Mouse (Mus musculus): Measurements from ENCODE around the gene Pou2f1. TPM values are rescaled to one million over a fixed set of nuclear protein-coding genes. Genes with fewer than 3 reads are reported as not detected.

Pou2f1 gene
- polyA plus RNA-seq, 1 experiment from 2014 or later: 10.2 TPM

DNA sequence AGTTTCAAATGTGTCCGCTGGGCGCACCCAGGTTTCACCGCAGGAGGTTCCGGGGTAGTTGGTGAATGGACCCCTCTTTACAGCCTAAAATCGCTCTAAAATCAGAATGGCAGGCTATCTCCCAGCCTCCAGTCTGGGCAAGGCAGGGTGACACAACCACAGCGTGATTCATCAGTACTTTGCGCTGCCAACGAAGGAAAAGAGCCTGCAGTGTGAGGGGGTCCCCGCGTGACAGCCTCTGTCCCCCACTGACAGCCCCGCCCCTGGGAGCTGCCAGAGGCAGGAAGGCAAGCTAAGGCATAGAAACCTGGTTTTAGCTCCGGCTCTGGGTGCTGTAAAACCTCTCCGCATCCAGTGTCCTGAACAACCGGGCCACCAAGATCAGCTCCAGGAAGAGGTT is 157.1 kb downstream of the Pou2f1 start:
- Histone ChIP-seq H3K27ac (ENCODE audit: low read length) (no peak overlapping the region), H3K4me3 (replicated peaks; ENCODE audit: low read length) (peak overlapping the region; percentile 56), H3K4me1 (ENCODE audit: control insufficient read depth, insufficient read depth, low read length) (peaks cover 11% of the 10 kb centered on the region; the same call in 1 of the 2 replicates), H3K9ac (ENCODE audit: low read length) (peak overlapping the region; percentile 70), H3K36me3 (ENCODE audit: control insufficient read depth, insufficient read depth, low read length) (no peaks in the 10 kb centered on the region), H3K4me2 (ENCODE audit: low read depth, low read length) (peak overlapping the region; percentile 100), H3K27me3 (ENCODE audit: control insufficient read depth, insufficient read depth, low read length) (peaks cover 14% of the 10 kb centered on the region; the same call in 1 of the 2 replicates), H3K9me3 (replicated peaks; ENCODE audit: control insufficient read depth, low read length) (no peaks in the 10 kb centered on the region)
- WGBS: 9% methylated on average over 14 of the region's 14 CpGs
- no peak for ATAC-seq (ENCODE audit: insufficient read depth, low FRiP score)

DNA sequence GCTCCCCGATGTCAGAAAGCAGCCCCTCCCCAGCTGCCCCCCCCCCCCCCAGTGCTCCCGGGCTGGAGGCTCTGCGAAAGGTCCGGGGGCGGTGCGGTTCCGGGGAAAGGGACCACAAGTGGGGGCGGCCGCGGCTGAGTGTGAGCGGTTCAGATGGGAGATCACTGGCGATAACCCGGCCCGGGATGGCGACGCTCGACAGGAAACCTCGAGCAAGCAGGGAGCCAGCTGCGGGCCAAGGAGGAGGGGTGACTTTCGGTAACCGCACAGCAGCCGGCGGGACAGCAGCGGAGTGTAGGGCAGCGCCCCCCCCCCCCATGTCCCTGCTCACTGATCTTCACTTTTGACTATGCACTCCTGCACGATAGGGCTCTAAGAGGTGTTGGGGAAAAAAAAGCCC is 157.5 kb downstream of the Pou2f1 start:
- no peaks in the 10 kb centered on the region for H3K36me3 ChIP-seq (ENCODE audit: control insufficient read depth, insufficient read depth, low read length)
- no peak for ATAC-seq (ENCODE audit: insufficient read depth, low FRiP score)
- peak overlapping the region; percentile 70 for H3K9ac ChIP-seq (ENCODE audit: low read length)
- peaks cover 8% of the 10 kb centered on the region; the same call in 1 of the 2 replicates for H3K4me1 ChIP-seq (ENCODE audit: control insufficient read depth, insufficient read depth, low read length)
- H3K4me3 ChIP-seq (replicated peaks; ENCODE audit: low read length): peak overlapping the region; percentile 56
- peak overlapping the region; percentile 100 for H3K4me2 ChIP-seq (ENCODE audit: low read depth, low read length)
- H3K27ac ChIP-seq (ENCODE audit: low read length): no peak overlapping the region
- H3K27me3 ChIP-seq (ENCODE audit: control insufficient read depth, insufficient read depth, low read length): peaks cover 14% of the 10 kb centered on the region; the same call in 1 of the 2 replicates
- H3K9me3 ChIP-seq (replicated peaks; ENCODE audit: control insufficient read depth, low read length): no peaks in the 10 kb centered on the region
- under 1% methylated on average over 26 of the region's 26 CpGs for WGBS

DNA sequence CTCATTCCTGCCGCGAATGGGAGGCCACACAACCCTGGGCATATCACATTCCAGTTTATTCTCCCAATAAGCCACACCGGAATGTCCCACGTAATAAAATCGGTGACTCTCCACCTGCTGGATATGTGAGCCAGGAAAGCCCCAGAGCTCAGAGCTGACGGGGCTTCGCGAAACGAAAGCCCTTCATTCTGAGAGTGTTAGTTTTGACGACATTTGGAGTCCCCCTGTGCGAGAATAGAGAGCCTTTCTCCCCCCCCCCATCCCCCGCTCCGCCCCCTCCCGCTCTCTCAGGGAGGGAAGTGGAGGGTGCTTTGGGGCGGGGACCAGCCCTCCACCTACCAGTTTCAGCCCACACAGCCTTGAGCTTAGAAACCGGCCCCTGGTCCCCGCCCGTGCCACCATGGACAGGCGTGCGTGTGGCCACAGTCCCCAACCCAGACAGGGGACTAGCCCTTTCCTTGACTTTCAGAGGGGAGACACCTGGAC is 158.0 kb downstream of the Pou2f1 start:
- H3K36me3 ChIP-seq (ENCODE audit: control insufficient read depth, insufficient read depth, low read length): no peaks in the 10 kb centered on the region
- H3K27me3 ChIP-seq (ENCODE audit: control insufficient read depth, insufficient read depth, low read length): peaks cover 14% of the 10 kb centered on the region; the same call in 1 of the 2 replicates
- no peaks in the 10 kb centered on the region for H3K9me3 ChIP-seq (replicated peaks; ENCODE audit: control insufficient read depth, low read length)
- H3K4me2 ChIP-seq (ENCODE audit: low read depth, low read length): peak overlapping the region; percentile 100
- WGBS: 3% methylated on average over 19 of the region's 20 CpGs
- H3K4me1 ChIP-seq (ENCODE audit: control insufficient read depth, insufficient read depth, low read length): peaks cover 7% of the 10 kb centered on the region; the same call in 1 of the 2 replicates
- H3K9ac ChIP-seq (ENCODE audit: low read length): peak overlapping the region; percentile 70
- H3K27ac ChIP-seq (ENCODE audit: low read length): no peak overlapping the region
- ATAC-seq (ENCODE audit: insufficient read depth, low FRiP score): peak; percentile 61; the same call in 1 of the 2 replicates
- H3K4me3 ChIP-seq (replicated peaks; ENCODE audit: low read length): peak overlapping the region; percentile 56

DNA sequence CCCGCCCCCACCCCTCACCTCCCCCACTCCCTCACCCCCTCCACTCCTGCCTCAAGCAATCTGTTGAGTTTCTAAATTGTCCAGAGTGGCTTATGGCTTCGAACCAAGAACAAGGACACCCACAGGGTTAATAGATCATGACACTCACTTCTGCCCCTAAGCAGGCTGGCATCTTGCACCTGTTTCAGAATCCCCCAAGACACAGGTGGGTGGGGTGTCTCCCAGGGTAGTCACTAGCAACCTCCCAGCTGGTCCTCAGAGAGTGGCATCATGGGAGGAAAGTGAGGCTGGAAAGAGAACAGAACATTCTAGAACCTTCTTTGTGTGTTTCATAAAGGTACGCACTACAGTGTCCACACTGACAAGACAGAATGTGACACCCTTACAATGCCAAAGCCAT is 158.9 kb downstream of the Pou2f1 start:
- Histone ChIP-seq H3K9ac (ENCODE audit: low read length) (no peak overlapping the region), H3K4me3 (replicated peaks; ENCODE audit: low read length) (no peak overlapping the region), H3K4me2 (ENCODE audit: low read depth, low read length) (no peak overlapping the region), H3K27me3 (ENCODE audit: control insufficient read depth, insufficient read depth, low read length) (peaks cover 17% of the 10 kb centered on the region; the same call in 1 of the 2 replicates), H3K36me3 (ENCODE audit: control insufficient read depth, insufficient read depth, low read length) (no peaks in the 10 kb centered on the region), H3K4me1 (ENCODE audit: control insufficient read depth, insufficient read depth, low read length) (peaks cover 3% of the 10 kb centered on the region; the same call in 1 of the 2 replicates), H3K27ac (ENCODE audit: low read length) (no peak overlapping the region), H3K9me3 (replicated peaks; ENCODE audit: control insufficient read depth, low read length) (no peaks in the 10 kb centered on the region)
- no peak for ATAC-seq (ENCODE audit: insufficient read depth, low FRiP score)
- 74% methylated on average over 3 of the region's 3 CpGs for WGBS

DNA sequence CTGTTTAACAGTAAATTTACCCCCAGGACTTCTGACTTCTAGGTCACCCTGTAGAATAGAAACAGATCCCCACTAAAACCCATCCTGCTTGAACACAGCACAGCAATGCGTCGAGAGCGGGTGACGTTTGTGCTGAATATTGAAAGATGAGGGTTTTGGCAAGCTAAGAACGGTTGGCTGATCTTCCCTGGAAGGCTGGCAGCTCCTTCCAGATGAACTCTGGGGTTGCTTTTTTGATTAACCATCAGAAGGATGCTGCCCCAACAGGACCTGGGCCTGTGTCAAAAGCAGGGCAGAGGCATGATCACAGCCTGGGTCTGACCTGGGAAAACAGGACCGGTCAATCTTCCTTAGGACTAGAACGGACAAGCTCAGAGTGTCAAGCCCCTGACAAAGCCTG is 160.3 kb downstream of the Pou2f1 start:
- peaks cover 17% of the 10 kb centered on the region; the same call in 1 of the 2 replicates for H3K27me3 ChIP-seq (ENCODE audit: control insufficient read depth, insufficient read depth, low read length)
- WGBS: 85% methylated on average over 7 of the region's 7 CpGs

DNA sequence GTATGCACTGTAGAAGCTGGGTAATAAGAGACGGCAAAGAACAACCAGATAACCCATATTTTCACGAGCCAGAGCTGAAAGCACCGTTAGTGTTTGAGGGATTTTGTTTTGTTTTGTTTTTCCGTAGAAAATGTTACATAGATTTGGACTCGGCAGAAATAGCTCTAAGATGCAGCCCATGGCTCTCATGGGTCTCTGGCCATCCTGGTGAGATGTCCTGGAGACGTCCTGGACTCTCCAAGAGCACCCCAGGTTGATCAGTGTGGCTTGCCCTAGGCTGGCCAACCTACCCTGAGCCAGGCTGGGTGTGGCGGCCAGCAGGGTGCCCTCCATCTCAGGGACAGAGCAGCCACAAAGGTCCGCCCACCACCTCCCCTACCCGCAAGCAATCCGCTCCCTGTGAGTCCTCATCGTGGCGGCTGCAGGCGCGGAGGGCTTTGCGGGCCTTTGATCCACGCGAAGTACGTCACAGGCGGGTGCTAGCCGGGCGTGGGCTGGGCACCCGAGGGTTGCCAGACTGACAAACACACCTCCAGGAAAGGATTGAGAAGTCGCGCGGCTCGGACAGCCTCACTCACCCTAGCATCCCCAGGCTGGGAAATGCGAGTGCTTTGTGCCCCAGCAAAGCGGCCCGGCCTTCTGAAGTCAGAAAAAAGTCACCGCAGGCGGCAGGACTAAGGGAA is 161.8 kb downstream of the Pou2f1 start:
- Histone ChIP-seq H3K27ac (ENCODE audit: low read length) (no peak overlapping the region), H3K4me2 (ENCODE audit: low read depth, low read length) (peak overlapping the region; percentile 58), H3K4me3 (replicated peaks; ENCODE audit: low read length) (peak overlapping the region; percentile 34), H3K4me1 (ENCODE audit: control insufficient read depth, insufficient read depth, low read length) (peaks cover 21% of the 10 kb centered on the region), H3K9ac (ENCODE audit: low read length) (peak overlapping the region; percentile 53; the same call in 1 of the 2 replicates), H3K9me3 (replicated peaks; ENCODE audit: control insufficient read depth, low read length) (no peaks in the 10 kb centered on the region), H3K36me3 (ENCODE audit: control insufficient read depth, insufficient read depth, low read length) (no peaks in the 10 kb centered on the region), H3K27me3 (ENCODE audit: control insufficient read depth, insufficient read depth, low read length) (peaks cover 12% of the 10 kb centered on the region; the same call in 1 of the 2 replicates)
- ATAC-seq (ENCODE audit: insufficient read depth, low FRiP score): 0 out of 2 replicates have a peak, but pooled peaks have one; percentile 27
- WGBS: 18% methylated on average over 31 of the region's 31 CpGs

More for the DNA sequence above, 160.3 kb downstream of the Pou2f1 start:
- H3K27ac ChIP-seq (ENCODE audit: low read length): no peak overlapping the region
- H3K9me3 ChIP-seq (replicated peaks; ENCODE audit: control insufficient read depth, low read length): no peaks in the 10 kb centered on the region
- no peaks in the 10 kb centered on the region for H3K36me3 ChIP-seq (ENCODE audit: control insufficient read depth, insufficient read depth, low read length)
- H3K9ac ChIP-seq (ENCODE audit: low read length): no peak overlapping the region
- H3K4me2 ChIP-seq (ENCODE audit: low read depth, low read length): no peak overlapping the region
- H3K4me1 ChIP-seq (ENCODE audit: control insufficient read depth, insufficient read depth, low read length): peaks cover 7% of the 10 kb centered on the region; the same call in 1 of the 2 replicates
- H3K4me3 ChIP-seq (replicated peaks; ENCODE audit: low read length): no peak overlapping the region
- ATAC-seq (ENCODE audit: insufficient read depth, low FRiP score): no peak

DNA sequence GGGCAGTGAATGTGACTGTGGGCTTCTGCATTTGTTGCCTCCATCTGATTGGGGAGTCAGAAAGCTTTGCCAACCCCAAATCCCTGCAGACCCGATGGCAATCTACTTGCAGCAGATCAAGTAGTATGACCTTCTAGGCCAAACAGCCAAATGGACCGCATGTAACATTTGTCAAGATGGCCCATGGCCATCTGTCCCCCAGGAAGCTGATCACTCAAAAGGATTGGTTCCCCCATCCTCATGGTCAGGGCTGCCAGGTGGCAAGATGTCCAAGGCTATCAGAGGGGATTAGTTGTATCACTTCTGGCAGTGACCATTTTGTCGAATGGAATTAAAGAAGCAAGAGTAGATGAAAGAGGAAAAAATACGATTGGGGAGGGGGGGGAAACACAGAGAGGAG is 163.3 kb downstream of the Pou2f1 start:
- no peaks in the 10 kb centered on the region for H3K9me3 ChIP-seq (replicated peaks; ENCODE audit: control insufficient read depth, low read length)
- no peak overlapping the region for H3K27ac ChIP-seq (ENCODE audit: low read length)
- peaks cover 22% of the 10 kb centered on the region for H3K4me1 ChIP-seq (ENCODE audit: control insufficient read depth, insufficient read depth, low read length)
- H3K36me3 ChIP-seq (ENCODE audit: control insufficient read depth, insufficient read depth, low read length): no peaks in the 10 kb centered on the region
- no peak overlapping the region for H3K4me2 ChIP-seq (ENCODE audit: low read depth, low read length)
- WGBS: 77% methylated on average over 4 of the region's 4 CpGs
- H3K4me3 ChIP-seq (replicated peaks; ENCODE audit: low read length): no peak overlapping the region
- H3K27me3 ChIP-seq (ENCODE audit: control insufficient read depth, insufficient read depth, low read length): peaks cover 12% of the 10 kb centered on the region; the same call in 1 of the 2 replicates
- no peak for ATAC-seq (ENCODE audit: insufficient read depth, low FRiP score)
- H3K9ac ChIP-seq (ENCODE audit: low read length): no peak overlapping the region

DNA sequence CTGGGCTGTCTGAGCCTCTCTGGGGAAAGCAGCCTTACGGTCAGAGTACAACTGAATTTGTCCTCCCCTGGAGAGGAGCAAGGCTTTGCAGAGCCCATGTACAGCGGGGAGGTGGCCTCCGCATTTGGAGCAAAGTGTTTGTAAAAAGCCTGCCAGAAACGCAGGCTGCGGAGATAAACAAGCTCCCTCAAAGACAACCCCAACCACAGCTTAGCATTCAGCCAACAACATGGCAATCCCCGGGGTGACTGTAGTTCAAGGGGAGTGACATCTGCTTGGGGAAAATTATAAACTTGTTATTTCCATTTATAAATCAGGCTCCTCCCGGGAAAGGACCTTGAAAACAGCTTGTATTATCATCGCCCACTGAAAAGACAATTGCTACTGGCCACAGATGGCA is 164.9 kb downstream of the Pou2f1 start:
- Histone ChIP-seq H3K36me3 (ENCODE audit: control insufficient read depth, insufficient read depth, low read length) (no peaks in the 10 kb centered on the region), H3K27ac (ENCODE audit: low read length) (0 out of 2 replicates have a peak overlapping the region, but pooled peaks have one; percentile 30), H3K4me1 (ENCODE audit: control insufficient read depth, insufficient read depth, low read length) (peaks cover 26% of the 10 kb centered on the region), H3K4me2 (ENCODE audit: low read depth, low read length) (no peak overlapping the region), H3K9ac (ENCODE audit: low read length) (no peak overlapping the region), H3K9me3 (replicated peaks; ENCODE audit: control insufficient read depth, low read length) (no peaks in the 10 kb centered on the region), H3K27me3 (ENCODE audit: control insufficient read depth, insufficient read depth, low read length) (peaks cover 8% of the 10 kb centered on the region; the same call in 1 of the 2 replicates), H3K4me3 (replicated peaks; ENCODE audit: low read length) (no peak overlapping the region)
- peak; percentile 54; the same call in 1 of the 2 replicates for ATAC-seq (ENCODE audit: insufficient read depth, low FRiP score)
- 27% methylated on average over 8 of the region's 8 CpGs for WGBS

DNA sequence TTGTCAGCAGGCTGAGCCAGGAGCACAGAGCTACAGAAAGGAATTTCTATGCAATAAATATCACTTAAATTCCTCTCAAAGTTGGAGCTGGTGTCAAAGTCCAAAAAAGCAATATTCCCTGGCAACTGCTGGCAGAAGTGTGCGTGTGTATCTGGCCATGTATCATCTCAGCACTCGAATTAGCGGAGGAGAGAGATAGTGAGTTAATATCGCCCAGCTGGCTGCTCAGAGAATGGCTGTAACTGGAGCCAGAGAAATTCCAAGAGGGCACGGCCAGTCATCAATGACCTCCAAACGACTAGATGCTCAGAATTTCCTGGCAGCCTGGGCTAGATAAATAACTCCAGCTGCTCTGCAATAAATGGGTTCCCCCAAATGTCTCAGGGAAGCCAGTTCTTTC is 166.0 kb downstream of the Pou2f1 start:
- Histone ChIP-seq H3K4me3 (replicated peaks; ENCODE audit: low read length) (no peak overlapping the region), H3K9me3 (replicated peaks; ENCODE audit: control insufficient read depth, low read length) (no peaks in the 10 kb centered on the region), H3K4me2 (ENCODE audit: low read depth, low read length) (peak overlapping the region; percentile 25; the same call in 1 of the 2 replicates), H3K36me3 (ENCODE audit: control insufficient read depth, insufficient read depth, low read length) (no peaks in the 10 kb centered on the region), H3K27me3 (ENCODE audit: control insufficient read depth, insufficient read depth, low read length) (peaks cover 8% of the 10 kb centered on the region; the same call in 1 of the 2 replicates), H3K9ac (ENCODE audit: low read length) (no peak overlapping the region), H3K27ac (ENCODE audit: low read length) (no peak overlapping the region), H3K4me1 (ENCODE audit: control insufficient read depth, insufficient read depth, low read length) (peaks cover 26% of the 10 kb centered on the region)
- no peak for ATAC-seq (ENCODE audit: insufficient read depth, low FRiP score)
- 11% methylated on average over 6 of the region's 6 CpGs for WGBS

Measured in stomach, embryonic 16.5 days (tissue).